28 mouse cellular contexts compared by ENCODE assay signal in genomic region chr15:42369603-42370002, GRCm38 (mm10).
"Had no signal": no experiment of that assay in that cellular context is flagged by ENCODE, and none has a peak within 500 bp of the region (broad histone marks: within the 10 kb centered on the region; RNA-seq: fewer than 3 reads in every experiment).

No protein-coding gene starts in this region.

- DNase-seq: gastrocnemius, adult 2 months; gastrocnemius, postnatal 14 days; heart, adult 18-20 months; heart, postnatal 10 days; heart, postnatal 4 days; kidney, adult 11 months; kidney, adult 2 months; kidney, adult 9 months; kidney, postnatal 14 days; kidney, postnatal 36 days; layer of hippocampus, adult 9-11 months; layer of hippocampus, postnatal 36 days; liver; liver, embryonic 13.5 days had no signal

- H3K4me3 ChIP-seq: gastrocnemius, adult 2 months; heart, embryonic 10.5 days; heart, embryonic 12.5 days; hindbrain, embryonic 10.5 days; hindbrain, embryonic 12.5 days; kidney, embryonic 15.5 days; left cerebral cortex, adult 2 months; limb, embryonic 10.5 days; limb, embryonic 12.5 days; liver, embryonic 13.5 days; liver, embryonic 15.5 days had no signal

- H3K9me3 ChIP-seq: heart, embryonic 10.5 days; heart, embryonic 12.5 days; hindbrain, embryonic 10.5 days; hindbrain, embryonic 12.5 days; kidney, embryonic 15.5 days; limb, embryonic 10.5 days; limb, embryonic 12.5 days; liver, embryonic 13.5 days; liver, embryonic 15.5 days had no signal

- H3K4me1 ChIP-seq: heart, embryonic 12.5 days; hindbrain, embryonic 10.5 days; hindbrain, embryonic 12.5 days; liver, embryonic 13.5 days; liver, embryonic 15.5 days had no signal

- ATAC-seq: hindbrain, embryonic 16.5 days; inflammation-experienced regulatory T-cells, adult 6 months; intestine, embryonic 16.5 days had no signal

- H3K36me3 ChIP-seq: heart, embryonic 10.5 days; heart, embryonic 12.5 days; hindbrain, embryonic 10.5 days; hindbrain, embryonic 12.5 days; kidney, embryonic 15.5 days; limb, embryonic 10.5 days; limb, embryonic 12.5 days; liver, embryonic 13.5 days; liver, embryonic 15.5 days had no signal

- H3K4me2 ChIP-seq: heart, embryonic 12.5 days; hindbrain, embryonic 12.5 days; hindbrain, embryonic 14.5 days; kidney, embryonic 15.5 days; limb, embryonic 12.5 days; liver, embryonic 11.5 days; liver, embryonic 13.5 days; liver, embryonic 15.5 days had no signal

- H3K27ac ChIP-seq: gastrocnemius, adult 2 months; heart, embryonic 10.5 days; hindbrain, embryonic 10.5 days; hindbrain, embryonic 12.5 days; hindbrain, embryonic 14.5 days; kidney, embryonic 15.5 days; left cerebral cortex, adult 2 months; limb, embryonic 10.5 days; limb, embryonic 12.5 days; liver, embryonic 13.5 days; liver, embryonic 15.5 days had no signal

- H3K27me3 ChIP-seq: heart, embryonic 12.5 days; hindbrain, embryonic 12.5 days; kidney, embryonic 15.5 days; limb, embryonic 12.5 days; liver, embryonic 13.5 days; liver, embryonic 15.5 days had no signal

- H3K9ac ChIP-seq: heart, embryonic 12.5 days; hindbrain, embryonic 12.5 days; hindbrain, embryonic 14.5 days; kidney, embryonic 15.5 days; limb, embryonic 12.5 days; liver, embryonic 13.5 days; liver, embryonic 15.5 days had no signal
